Mouse (Mus musculus) thymus, adult 2 months (tissue): ENCODE measurements at regions not wholly inside any gene's neighbourhood (a gene's known extent, or its start where the extent isn't known, plus 50 kb on each side); places are given as distances from the start of the nearest gene placed in this dataset.

Experiments used
- DNase-seq: peaks from one replicate; pipeline ENCODE4 v3.0.0; 2021
- H3K27ac ChIP-seq: fragments of 200-500 bp; 2 replicates; pipeline ENCODE4 v1.5.1; 2012; ENCODE audit warnings: low read length, control low read depth; ENCODE audit not compliant: control insufficient read depth, insufficient read depth
- H3K27me3 ChIP-seq: fragments of 200-500 bp; 2 replicates; pipeline ENCODE4 v1.6.1; 2012; ENCODE audit warnings: mild to moderate bottlenecking, low read length, moderate library complexity, mixed read lengths; ENCODE audit not compliant: control insufficient read depth, insufficient read depth
- H3K36me3 ChIP-seq: fragments of 200-500 bp; 2 replicates; pipeline ENCODE4 v1.6.1; 2012; ENCODE audit warnings: mild to moderate bottlenecking, low read length, moderate library complexity; ENCODE audit not compliant: control insufficient read depth, insufficient read depth
- H3K4me1 ChIP-seq: fragments of 200-500 bp; replicated peaks from 2 replicates; pipeline ENCODE4 v1.6.1; 2012; ENCODE audit warnings: low read length; ENCODE audit not compliant: control insufficient read depth, insufficient read depth
- H3K4me3 ChIP-seq: fragments of 200-500 bp; 2 replicates; pipeline ENCODE4 v1.5.1; 2012; ENCODE audit warnings: mild to moderate bottlenecking, low read length, control low read depth, moderate library complexity; ENCODE audit not compliant: control insufficient read depth, insufficient read depth
- CTCF ChIP-seq: fragments of 200-500 bp; IDR thresholded peaks from 2 replicates; pipeline ENCODE4 v1.5.1; 2012; ENCODE audit warnings: mild to moderate bottlenecking, control low read depth, low read length, moderate library complexity, borderline replicate concordance; ENCODE audit not compliant: control insufficient read depth, poor library complexity, insufficient read depth; ENCODE audit errors: extremely low read depth
- POLR2A ChIP-seq: fragments of 200-500 bp; IDR thresholded peaks from 2 replicates; pipeline ENCODE4 v1.6.1; 2012; ENCODE audit warnings: mild to moderate bottlenecking, low read length, control low read depth, moderate library complexity; ENCODE audit not compliant: control insufficient read depth, poor library complexity, insufficient read depth; ENCODE audit errors: extremely low read depth
- WGBS: fragments of 180-500 bp; shearing (Covaris S2); methylation state at CpG from one replicate; pipeline ENCODE4 v1.1.7; 2018; 5-methylcytosine and 5-hydroxymethylcytosine counted together

GRCm38 (mm10) chr11:63785965-63786364, 136.1 kb downstream of the Hs3st3b1 start:
- H3K4me1 ChIP-seq = no peaks in the 10 kb centered on the region
- TF ChIP-seq POLR2A (no peak), CTCF (no peak)
- H3K36me3 ChIP-seq = no peaks in the 10 kb centered on the region
- 83% methylated on average over 4 of the region's 4 CpGs for WGBS
- H3K4me3 ChIP-seq = no peak overlapping the region
- H3K27me3 ChIP-seq = no peaks in the 10 kb centered on the region
- no peak overlapping the region for H3K27ac ChIP-seq
- DNase-seq = no peak

DNA sequence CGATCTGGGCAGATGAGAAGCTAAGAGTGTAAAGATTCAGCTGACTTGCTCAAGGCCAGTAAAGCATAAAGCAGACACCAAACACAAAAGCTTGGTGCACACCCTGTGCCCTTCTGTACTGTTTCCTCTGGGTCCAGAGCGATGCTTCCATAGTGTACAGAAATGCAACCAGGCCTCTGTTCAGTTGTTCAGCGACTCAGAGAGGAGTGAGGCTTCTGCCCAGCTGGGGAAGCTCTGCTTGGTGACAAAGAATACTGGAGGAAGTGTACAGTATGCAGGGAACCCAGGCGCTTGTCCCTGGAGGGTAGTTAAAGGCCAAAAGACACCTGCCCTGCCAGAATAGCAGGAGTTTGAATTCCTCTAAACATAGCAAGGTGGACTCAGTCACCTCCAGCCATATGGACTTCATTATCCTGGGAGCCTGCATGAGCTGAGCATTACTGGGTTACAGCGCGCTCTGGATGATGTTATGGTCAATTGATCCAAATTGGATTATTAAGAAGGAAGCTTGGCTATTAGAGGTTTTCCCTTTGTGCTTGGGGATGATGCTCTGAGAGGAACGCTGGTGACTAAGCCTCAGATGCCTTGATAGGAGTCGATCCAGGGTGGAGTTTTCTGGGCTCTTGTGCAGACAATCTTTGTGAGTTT, 132.5 kb downstream of the Hs3st3b1 start:
- no peak overlapping the region for H3K27ac ChIP-seq
- TF ChIP-seq CTCF = no peak
- no peak for TF ChIP-seq POLR2A

GRCm38 (mm10) chr11:63791004-63791862, 130.9 kb downstream of the Hs3st3b1 start:
- TF ChIP-seq POLR2A = no peak
- no peak for TF ChIP-seq CTCF
- Histone ChIP-seq H3K27me3 (no peaks in the 10 kb centered on the region), H3K4me1 (no peaks in the 10 kb centered on the region), H3K4me3 (no peak overlapping the region), H3K36me3 (no peaks in the 10 kb centered on the region), H3K27ac (no peak overlapping the region)
- WGBS = 87% methylated on average over 13 of the region's 13 CpGs
- DNase-seq = no peak

More for the DNA sequence above, 132.5 kb downstream of the Hs3st3b1 start:
- no peaks in the 10 kb centered on the region for H3K36me3 ChIP-seq
- WGBS = 85% methylated on average over 8 of the region's 8 CpGs
- H3K4me1 ChIP-seq = no peaks in the 10 kb centered on the region
- H3K27me3 ChIP-seq = no peaks in the 10 kb centered on the region
- DNase-seq = no peak
- H3K4me3 ChIP-seq = no peak overlapping the region

DNA sequence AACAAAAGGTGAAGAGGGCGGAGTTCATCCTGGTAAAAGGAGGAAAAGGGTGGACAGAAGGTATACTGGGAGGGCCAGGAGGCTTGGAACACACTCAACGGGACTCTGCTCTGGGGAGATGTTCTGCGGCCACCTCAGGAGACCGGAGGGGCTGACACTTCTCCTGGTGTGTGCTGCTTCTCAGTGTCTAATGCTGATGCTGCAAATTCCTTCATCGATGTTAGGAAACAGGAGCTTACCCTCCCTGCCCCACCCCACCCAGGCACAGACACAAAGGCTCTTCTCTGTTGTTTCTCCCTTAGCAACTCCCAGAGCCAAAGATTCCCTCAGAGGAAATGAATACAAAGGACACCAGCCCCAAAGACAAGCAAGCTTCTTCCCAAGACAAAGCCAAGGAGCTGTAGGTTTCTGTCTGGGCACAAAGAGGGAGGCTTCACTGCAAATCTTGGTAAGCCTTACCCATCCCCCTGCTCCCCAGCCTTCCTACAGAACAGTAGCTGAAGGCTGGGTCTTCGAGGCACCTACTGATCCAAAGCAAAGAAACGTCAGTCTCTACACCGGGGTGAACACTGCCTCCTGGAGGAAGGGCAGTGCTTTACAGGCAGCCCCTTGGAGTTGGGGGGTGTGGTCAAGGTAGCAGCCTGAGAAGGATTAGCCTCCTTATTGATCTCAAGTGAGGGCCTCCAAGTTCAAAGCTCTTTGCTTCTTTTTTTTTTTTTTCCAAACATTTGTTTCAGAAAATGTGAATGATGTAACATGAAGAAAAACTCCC, 128.2 kb downstream of the Hs3st3b1 start:
- H3K4me3 ChIP-seq = no peak overlapping the region
- H3K36me3 ChIP-seq = no peaks in the 10 kb centered on the region
- H3K4me1 ChIP-seq = no peaks in the 10 kb centered on the region
- TF ChIP-seq CTCF = no peak
- TF ChIP-seq POLR2A = no peak
- no peak overlapping the region for H3K27ac ChIP-seq
- 87% methylated on average over 8 of the region's 8 CpGs for WGBS
- DNase-seq = no peak
- no peaks in the 10 kb centered on the region for H3K27me3 ChIP-seq

DNA sequence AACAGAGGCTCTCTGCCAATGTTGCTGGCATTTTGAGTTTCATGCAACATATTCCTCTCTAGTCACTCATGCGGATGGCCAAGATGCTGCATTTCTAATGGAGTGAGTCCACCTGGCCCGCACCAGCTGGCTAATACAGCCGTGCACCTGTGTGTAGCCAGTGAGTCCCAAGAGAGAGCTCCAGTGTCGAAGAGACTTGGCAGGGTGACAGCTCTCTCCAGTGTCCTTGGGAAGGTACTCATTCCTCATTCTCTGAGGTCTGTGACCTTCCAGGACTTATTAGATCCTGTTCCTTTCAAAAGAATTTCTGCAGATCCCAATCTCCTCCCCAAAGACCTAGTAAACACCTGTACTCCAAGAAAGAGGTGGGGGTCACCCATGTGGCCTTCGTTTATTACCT, 109.9 kb downstream of the Hs3st3b1 start:
- no peak for DNase-seq
- Histone ChIP-seq H3K27ac (no peak overlapping the region), H3K36me3 (no peaks in the 10 kb centered on the region), H3K27me3 (no peaks in the 10 kb centered on the region), H3K4me3 (no peak overlapping the region), H3K4me1 (no peaks in the 10 kb centered on the region)
- TF ChIP-seq CTCF (no peak), POLR2A (no peak)
- WGBS = 89% methylated on average over 5 of the region's 5 CpGs

DNA sequence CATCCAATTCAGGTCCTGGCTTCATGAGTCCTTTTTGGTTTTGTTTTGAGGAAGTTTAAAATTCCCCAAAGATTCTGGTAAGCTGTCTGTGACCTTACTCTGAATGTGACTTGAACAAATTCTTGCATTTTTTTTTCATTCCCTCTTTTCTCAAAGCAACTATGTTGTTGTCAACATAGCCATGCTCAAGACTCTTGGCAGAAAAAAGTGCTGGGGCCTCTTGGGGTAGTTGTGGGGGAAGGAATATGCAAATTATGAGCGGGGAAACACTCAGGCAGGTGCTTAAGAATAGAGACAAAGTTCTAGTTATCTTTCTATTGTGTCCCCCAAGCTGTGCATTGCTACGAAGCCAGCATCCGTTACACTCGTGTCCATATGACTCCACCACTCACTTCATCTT, 99.2 kb downstream of the Hs3st3b1 start:
- Histone ChIP-seq H3K27ac (no peak overlapping the region), H3K4me1 (no peaks in the 10 kb centered on the region), H3K4me3 (no peak overlapping the region), H3K36me3 (no peaks in the 10 kb centered on the region), H3K27me3 (no peaks in the 10 kb centered on the region)
- no peak for DNase-seq
- no peak for TF ChIP-seq CTCF
- TF ChIP-seq POLR2A = no peak
- 92% methylated on average over 4 of the region's 4 CpGs for WGBS
